Mouse (Mus musculus): Measurements from ENCODE around the gene Olfr1443.

GRCm38 (mm10) chr19:12670139-12670538, 7.8 kb upstream of the Olfr1443 start, which contains the start of gene Olfr1442:
- TF ChIP-seq POLR2A (IDR thresholded peaks at IDR 0.05; ENCODE audit: control insufficient read depth, extremely low read depth, insufficient read depth, low read length, poor library complexity) (no peak), CTCF (IDR thresholded peaks at IDR 0.05; ENCODE audit: borderline replicate concordance, control insufficient read depth, extremely low read depth, insufficient read depth, low read length, poor library complexity) (no peak)
